ENCODE assay signal across 35 mouse cellular contexts in genomic region chr14:7921459-7921858, GRCm38 (mm10). TPM values are rescaled to one million over a fixed set of nuclear protein-coding genes. Genes with fewer than 3 reads are reported as not detected.
"Had no signal": no experiment of that assay in that cellular context is flagged by ENCODE, and none has a peak within 500 bp of the region (broad histone marks: within the 10 kb centered on the region; RNA-seq: fewer than 3 reads in every experiment).

No protein-coding gene starts in this region.

- H3K9me3 ChIP-seq: heart, embryonic 13.5 days; heart, embryonic 15.5 days; hindbrain, embryonic 13.5 days; hindbrain, embryonic 15.5 days; liver, embryonic 13.5 days had no signal

- H3K27me3 ChIP-seq: heart, embryonic 13.5 days; heart, embryonic 15.5 days; hindbrain, embryonic 13.5 days; hindbrain, embryonic 15.5 days; liver, embryonic 13.5 days had no signal

- ATAC-seq: hindbrain, postnatal 0 days; intestine, embryonic 16.5 days had no signal

- H3K4me3 ChIP-seq: gastrocnemius, adult 2 months; heart, adult 2 months; heart, embryonic 13.5 days; heart, embryonic 15.5 days; hindbrain, embryonic 13.5 days; hindbrain, embryonic 15.5 days; layer of hippocampus, adult 2 months; left cerebral cortex, adult 2 months; liver, embryonic 13.5 days had no signal

- H3K4me2 ChIP-seq: heart, embryonic 11.5 days; heart, embryonic 13.5 days; heart, embryonic 15.5 days; hindbrain, embryonic 13.5 days; hindbrain, embryonic 15.5 days; liver, embryonic 11.5 days; liver, embryonic 13.5 days had no signal

- H3K4me1 ChIP-seq: hindbrain, embryonic 13.5 days; hindbrain, embryonic 15.5 days had no signal

- DNase-seq: gastrocnemius, adult 2 months; gastrocnemius, postnatal 10 days; gastrocnemius, postnatal 25 days; heart, adult 11 months; heart, adult 2 months; heart, postnatal 4 days; kidney, adult 11 months; kidney, adult 8-10 months; kidney, postnatal 10 days; kidney, postnatal 25 days; kidney, postnatal 4 days; liver; liver, embryonic 13.5 days had no signal

- H3K9ac ChIP-seq: heart, embryonic 13.5 days; heart, embryonic 15.5 days; hindbrain, embryonic 13.5 days; hindbrain, embryonic 15.5 days; liver, embryonic 13.5 days had no signal

- H3K27ac ChIP-seq: gastrocnemius, adult 2 months; heart, adult 2 months; heart, embryonic 13.5 days; heart, embryonic 15.5 days; hindbrain, embryonic 13.5 days; hindbrain, embryonic 15.5 days; hindbrain, postnatal 0 days; layer of hippocampus, adult 2 months; left cerebral cortex, adult 2 months; liver, embryonic 13.5 days had no signal

RNA-seq across cellular contexts. Expression of gene Gm45521, which starts 35.6 kb away (rescaled TPM):
- total RNA-seq: gastrocnemius, adult 2 months; gastrocnemius, postnatal 10 days; gastrocnemius, postnatal 25 days; gastrocnemius, postnatal 4 days; heart, adult 2 months; heart, postnatal 25 days; heart, postnatal 4 days; hindbrain, postnatal 0 days; layer of hippocampus, adult 2 months; layer of hippocampus, postnatal 25 days; left cerebral cortex, adult 2 months; left cerebral cortex, postnatal 14 days; left cerebral cortex, postnatal 36 days had no signal
- polyA plus RNA-seq: frontal cortex, adult 2 months; heart, adult 2 months; heart, embryonic 13.5 days; heart, embryonic 15.5 days; heart, postnatal 0 days; hindbrain, embryonic 11.5 days; hindbrain, embryonic 15.5 days; intestine, embryonic 14.5 days; intestine, embryonic 16.5 days; kidney, embryonic 14.5 days; kidney, embryonic 16.5 days; limb, embryonic 14.5 days; liver, embryonic 11.5 days; liver, embryonic 13.5 days had no signal
